Mouse (Mus musculus): ENCODE results near the gene Nrxn2. TPM values are rescaled to one million over a fixed set of nuclear protein-coding genes. Genes with fewer than 3 reads are reported as not detected.

The Nrxn2 gene
- polyA plus RNA-seq, 1 experiment from 2014 or later = 16.0 TPM

- Histone ChIP-seq H3K27me3 (peaks cover 66% of the 10 kb centered on the region), H3K4me2 (replicated peaks) (peak overlapping the region; percentile 87), H3K4me1 (peaks cover 87% of the 10 kb centered on the region), H3K9me3 (no peaks in the 10 kb centered on the region), H3K9ac (replicated peaks) (peak overlapping the region; percentile 90), H3K36me3 (no peaks in the 10 kb centered on the region), H3K4me3 (peak overlapping the region; percentile 70), H3K27ac (replicated peaks) (no peak overlapping the region; the same call in 1 of the 2 replicates)
- ATAC-seq (ENCODE audit: low FRiP score, low read depth) = no peak
- WGBS = 58% methylated on average over 19 of the region's 19 CpGs
Measured at GRCm38 (mm10) chr19:6420481-6421210, 2.1 kb downstream of the Nrxn2 start.

- no peaks in the 10 kb centered on the region for H3K36me3 ChIP-seq
- H3K9me3 ChIP-seq = no peaks in the 10 kb centered on the region
- H3K27ac ChIP-seq (replicated peaks) = no peak overlapping the region
- ATAC-seq (ENCODE audit: low FRiP score, low read depth) = no peak
- no peak overlapping the region for H3K9ac ChIP-seq (replicated peaks)
- peaks cover 87% of the 10 kb centered on the region for H3K4me1 ChIP-seq
- no peak overlapping the region for H3K4me3 ChIP-seq
- peak overlapping the region; percentile 87; the same call in 1 of the 2 replicates for H3K4me2 ChIP-seq (replicated peaks)
- 73% methylated on average over 9 of the region's 9 CpGs for whole genome bisulfite sequencing
- H3K27me3 ChIP-seq = peaks cover 71% of the 10 kb centered on the region
Measured at GRCm38 (mm10) chr19:6421211-6421590, 2.7 kb downstream of the Nrxn2 start.

GRCm38 (mm10) chr19:6422014-6422413 is 3.5 kb downstream of the Nrxn2 start:
- no peak overlapping the region for H3K9ac ChIP-seq (replicated peaks)
- no peaks in the 10 kb centered on the region for H3K9me3 ChIP-seq
- WGBS = 82% methylated on average over 7 of the region's 7 CpGs
- ATAC-seq (ENCODE audit: low FRiP score, low read depth) = no peak
- H3K4me1 ChIP-seq = peaks cover 83% of the 10 kb centered on the region
- no peak overlapping the region for H3K4me3 ChIP-seq
- H3K27ac ChIP-seq (replicated peaks) = no peak overlapping the region
- no peak overlapping the region for H3K4me2 ChIP-seq (replicated peaks)
- H3K27me3 ChIP-seq = peaks cover 80% of the 10 kb centered on the region
- no peaks in the 10 kb centered on the region for H3K36me3 ChIP-seq

- no peaks in the 10 kb centered on the region for H3K36me3 ChIP-seq
- 93% methylated on average over 16 of the region's 16 CpGs for WGBS
Measured at GRCm38 (mm10) chr19:6423241-6423640, 4.7 kb downstream of the Nrxn2 start.

GRCm38 (mm10) chr19:6424137-6424881 is 5.8 kb downstream of the Nrxn2 start:
- Histone ChIP-seq H3K4me2 (replicated peaks) (no peak overlapping the region), H3K4me3 (no peak overlapping the region), H3K4me1 (peaks cover 85% of the 10 kb centered on the region), H3K27me3 (peaks cover 93% of the 10 kb centered on the region), H3K36me3 (no peaks in the 10 kb centered on the region), H3K9ac (replicated peaks) (0 out of 2 replicates have a peak overlapping the region, but pooled peaks have one; percentile 20), H3K9me3 (no peaks in the 10 kb centered on the region), H3K27ac (replicated peaks) (0 out of 2 replicates have a peak overlapping the region, but pooled peaks have one; percentile 46)
- no peak for ATAC-seq (ENCODE audit: low FRiP score, low read depth)
- 67% methylated on average over 8 of the region's 8 CpGs for WGBS

More at GRCm38 (mm10) chr19:6423241-6423640, 4.7 kb downstream of the Nrxn2 start:
- Histone ChIP-seq H3K4me3 (no peak overlapping the region), H3K4me2 (replicated peaks) (no peak overlapping the region), H3K9me3 (no peaks in the 10 kb centered on the region), H3K27me3 (peaks cover 87% of the 10 kb centered on the region), H3K4me1 (peaks cover 83% of the 10 kb centered on the region), H3K27ac (replicated peaks) (no peak overlapping the region), H3K9ac (replicated peaks) (no peak overlapping the region)
- no peak for ATAC-seq (ENCODE audit: low FRiP score, low read depth)

- Histone ChIP-seq H3K4me3 (no peak overlapping the region), H3K9ac (replicated peaks) (no peak overlapping the region), H3K4me2 (replicated peaks) (no peak overlapping the region; the same call in 1 of the 2 replicates), H3K27me3 (peaks cover 93% of the 10 kb centered on the region), H3K4me1 (peaks cover 72% of the 10 kb centered on the region), H3K36me3 (no peaks in the 10 kb centered on the region), H3K27ac (replicated peaks) (peak overlapping the region; percentile 46), H3K9me3 (no peaks in the 10 kb centered on the region)
- no peak for ATAC-seq (ENCODE audit: low FRiP score, low read depth)
- WGBS = 48% methylated on average over 5 of the region's 5 CpGs
Measured at GRCm38 (mm10) chr19:6425595-6425994, 7.1 kb downstream of the Nrxn2 start.

- no peak for ATAC-seq (ENCODE audit: low FRiP score, low read depth)
- Histone ChIP-seq H3K4me1 (peaks cover 65% of the 10 kb centered on the region), H3K4me3 (no peak overlapping the region)
Measured at GRCm38 (mm10) chr19:6426703-6427500, 8.4 kb downstream of the Nrxn2 start.

GRCm38 (mm10) chr19:6427653-6428434 is 9.3 kb downstream of the Nrxn2 start:
- Histone ChIP-seq H3K9me3 (no peaks in the 10 kb centered on the region), H3K9ac (replicated peaks) (peak overlapping the region; percentile 46), H3K4me3 (peak overlapping the region; percentile 42), H3K4me1 (peaks cover 60% of the 10 kb centered on the region), H3K27ac (replicated peaks) (no peak overlapping the region), H3K4me2 (replicated peaks) (peak overlapping the region; percentile 55), H3K36me3 (no peaks in the 10 kb centered on the region), H3K27me3 (peaks cover 82% of the 10 kb centered on the region)
- ATAC-seq (ENCODE audit: low FRiP score, low read depth) = peak; percentile 20; the same call in 1 of the 2 replicates
- WGBS = 1% methylated on average over 91 of the region's 94 CpGs

More at GRCm38 (mm10) chr19:6426703-6427500, 8.4 kb downstream of the Nrxn2 start:
- H3K4me2 ChIP-seq (replicated peaks) = peak overlapping the region; percentile 55; the same call in 1 of the 2 replicates
- H3K27me3 ChIP-seq = peaks cover 89% of the 10 kb centered on the region
- WGBS = 21% methylated on average over 13 of the region's 13 CpGs
- no peaks in the 10 kb centered on the region for H3K9me3 ChIP-seq
- H3K9ac ChIP-seq (replicated peaks) = no peak overlapping the region
- no peaks in the 10 kb centered on the region for H3K36me3 ChIP-seq
- H3K27ac ChIP-seq (replicated peaks) = 0 out of 2 replicates have a peak overlapping the region, but pooled peaks have one; percentile 8

- H3K27me3 ChIP-seq = peaks cover 80% of the 10 kb centered on the region
- H3K27ac ChIP-seq (replicated peaks) = no peak overlapping the region
- H3K9me3 ChIP-seq = no peaks in the 10 kb centered on the region
- H3K4me1 ChIP-seq = peaks cover 53% of the 10 kb centered on the region
- ATAC-seq (ENCODE audit: low FRiP score, low read depth) = peak; percentile 57; the same call in 1 of the 2 replicates
- under 1% methylated on average over 59 of the region's 60 CpGs for WGBS
- no peaks in the 10 kb centered on the region for H3K36me3 ChIP-seq
- peak overlapping the region; percentile 42 for H3K4me3 ChIP-seq
- peak overlapping the region; percentile 55 for H3K4me2 ChIP-seq (replicated peaks)
- peak overlapping the region; percentile 46 for H3K9ac ChIP-seq (replicated peaks)
Measured at GRCm38 (mm10) chr19:6428501-6429200, 10.1 kb downstream of the Nrxn2 start.

- Histone ChIP-seq H3K27me3 (no peaks in the 10 kb centered on the region), H3K4me2 (replicated peaks) (no peak overlapping the region), H3K4me3 (no peak overlapping the region), H3K9me3 (no peaks in the 10 kb centered on the region), H3K9ac (replicated peaks) (no peak overlapping the region), H3K36me3 (no peaks in the 10 kb centered on the region), H3K4me1 (peaks cover 48% of the 10 kb centered on the region), H3K27ac (replicated peaks) (no peak overlapping the region)
- 80% methylated on average over 10 of the region's 10 CpGs for WGBS
- ATAC-seq (ENCODE audit: low FRiP score, low read depth) = no peak
Measured at GRCm38 (mm10) chr19:6443016-6443415, 24.5 kb downstream of the Nrxn2 start.

Measured in midbrain, embryonic 12.5 days (tissue).